Mouse (Mus musculus): ENCODE results near the gene Grik3. TPM values are rescaled to one million over a fixed set of nuclear protein-coding genes. Genes with fewer than 3 reads are reported as not detected.

Gene Grik3
- polyA plus RNA-seq, 1 experiment from 2014 or later = 3.9 TPM

DNA sequence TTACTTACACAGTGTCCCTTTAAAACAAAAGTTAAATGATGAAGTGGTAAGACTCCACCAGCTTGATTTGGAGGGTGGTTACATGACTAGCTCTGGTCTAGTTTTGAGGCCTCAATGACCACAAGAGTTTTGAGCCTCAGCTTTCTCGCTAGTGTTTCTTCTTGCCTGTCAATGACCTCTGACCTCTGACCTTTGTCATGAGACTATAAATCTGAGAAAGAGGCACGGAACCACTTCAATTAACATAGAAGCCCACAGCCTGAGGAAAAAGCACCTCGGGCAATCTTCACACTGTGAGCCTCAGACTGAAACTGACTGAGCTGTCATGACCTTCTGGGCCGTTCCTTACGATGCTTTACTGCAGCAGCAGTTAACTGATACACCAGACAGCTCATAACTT, 272.6 kb downstream of the Grik3 start:
- H3K27ac ChIP-seq = no peak overlapping the region
- WGBS = 29% methylated on average over 5 of the region's 5 CpGs
- H3K4me3 ChIP-seq = no peak overlapping the region
- H3K36me3 ChIP-seq = no peaks in the 10 kb centered on the region
- H3K27me3 ChIP-seq = no peaks in the 10 kb centered on the region
- H3K9me3 ChIP-seq = no peaks in the 10 kb centered on the region
- H3K4me1 ChIP-seq (replicated peaks) = no peaks in the 10 kb centered on the region
- no peak overlapping the region for H3K9ac ChIP-seq
- no peak for ATAC-seq (ENCODE audit: low FRiP score)
- no peak overlapping the region for H3K4me2 ChIP-seq

Small RNA genes lying within 50 kb of the gene (microRNA-seq; reads per million reads assigned to microRNA genes)
- not detected for gene Mir692-2
